Mouse (Mus musculus) mature B cell (primary cell): ENCODE data around the gene Adarb1.

ENCODE experiments used
- in situ Hi-C: fragments of 300-500 bp; cut with MboI; formaldehyde crosslinking; loops from 2 replicates; pipeline ENCODE4 v1.14.3; 2019

The Adarb1 gene

DNA sequence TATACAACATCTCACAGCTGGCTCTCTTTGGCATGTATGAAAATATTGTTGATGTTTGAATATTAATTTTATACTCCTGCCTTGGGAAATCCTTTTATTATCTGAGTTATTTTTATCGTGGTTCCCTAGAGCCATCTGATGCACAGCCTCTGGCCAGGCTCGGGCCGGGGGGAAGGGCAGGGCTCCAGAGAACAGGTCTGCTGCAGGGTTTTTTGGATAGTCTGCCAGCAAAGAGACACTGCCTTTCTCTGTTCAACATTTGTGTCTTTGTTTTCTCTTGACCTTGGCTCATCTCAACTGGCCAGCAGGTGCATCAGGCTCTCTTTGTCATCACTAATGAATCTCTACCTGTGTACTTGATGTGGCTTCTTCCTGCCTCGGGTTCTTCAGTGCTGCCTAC, 32.3 kb downstream of the Adarb1 start:
- in situ Hi-C loops: no loop called here

DNA sequence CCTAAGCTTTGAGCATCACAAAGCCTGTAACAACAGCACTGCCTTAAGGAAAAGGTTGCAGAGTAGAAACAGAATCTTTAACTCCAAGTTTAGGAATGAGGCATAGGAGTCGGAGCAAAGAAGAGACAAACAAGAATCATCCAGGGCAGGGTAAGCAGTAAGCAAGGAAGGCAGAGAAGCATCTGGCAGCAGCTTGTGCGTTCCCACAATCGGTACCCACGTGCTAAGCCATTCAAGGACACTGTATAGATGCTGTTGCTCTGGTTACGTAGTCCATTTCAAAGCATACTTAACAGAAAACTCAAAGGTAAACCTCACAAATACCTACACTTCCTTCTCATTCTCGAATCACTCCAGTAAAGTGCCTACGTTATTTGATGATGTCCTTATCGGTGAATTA, 35.0 kb downstream of the Adarb1 start:
- in situ Hi-C loops: no loop called here

DNA sequence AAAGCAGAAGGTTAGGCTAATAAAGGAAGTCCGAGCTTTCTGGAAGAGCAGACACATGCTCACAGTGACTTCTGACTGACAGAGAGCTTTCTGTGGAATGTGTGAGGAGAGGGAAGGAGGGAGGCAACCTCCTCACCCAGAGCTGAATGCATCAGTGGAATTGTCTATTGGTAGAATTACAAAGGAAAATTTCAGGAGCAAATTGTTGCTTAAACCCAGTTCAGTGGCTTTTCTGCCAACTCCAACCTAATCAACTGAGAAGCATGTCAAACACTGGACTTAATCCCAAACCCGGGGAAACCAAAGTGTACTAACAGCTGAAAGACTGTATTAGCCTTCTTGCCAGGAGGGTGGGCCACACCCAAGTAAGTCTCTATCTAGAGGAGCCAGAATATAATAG, 36.9 kb downstream of the Adarb1 start:
- in situ Hi-C loops: no loop called here

DNA sequence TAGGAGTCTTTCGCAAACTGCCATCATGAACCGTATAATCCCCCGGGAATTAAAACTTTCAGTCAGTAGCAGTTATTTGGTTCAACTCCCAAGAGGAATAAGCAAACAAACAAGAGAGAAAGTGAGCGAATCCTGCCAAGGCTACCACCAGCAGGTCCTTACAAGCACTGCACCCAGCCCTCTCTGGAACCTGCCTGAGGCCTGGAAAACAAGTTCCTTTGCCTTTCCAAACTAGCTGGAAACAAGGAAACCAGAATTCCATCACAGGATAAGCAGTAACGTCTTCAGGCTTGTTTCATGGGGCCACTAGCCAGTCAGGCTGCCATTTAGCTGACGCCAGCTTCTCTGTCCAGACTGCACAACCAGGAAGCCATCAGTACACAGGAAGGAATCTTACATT, 37.4 kb downstream of the Adarb1 start:
- in situ Hi-C loops: no loop called here

DNA sequence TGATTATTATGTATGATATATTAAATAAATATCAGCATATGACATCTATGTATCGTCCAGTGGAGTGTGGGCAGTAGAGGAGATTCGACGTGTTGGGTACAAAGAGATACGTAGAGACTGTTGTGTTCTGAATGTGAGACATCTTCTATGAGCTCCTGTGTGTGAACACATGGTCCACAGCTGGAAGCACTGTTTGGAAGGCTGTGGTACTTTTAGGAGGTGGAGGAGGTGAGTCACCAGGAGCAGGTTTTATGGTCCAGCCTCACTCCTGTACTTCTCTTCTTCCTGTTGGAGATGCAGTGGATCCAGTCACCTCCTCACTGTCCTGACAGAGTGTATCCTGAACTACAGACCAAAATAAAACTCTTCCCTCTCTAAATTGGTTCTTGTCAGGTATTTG, 38.9 kb downstream of the Adarb1 start:
- in situ Hi-C loops: no loop called here

DNA sequence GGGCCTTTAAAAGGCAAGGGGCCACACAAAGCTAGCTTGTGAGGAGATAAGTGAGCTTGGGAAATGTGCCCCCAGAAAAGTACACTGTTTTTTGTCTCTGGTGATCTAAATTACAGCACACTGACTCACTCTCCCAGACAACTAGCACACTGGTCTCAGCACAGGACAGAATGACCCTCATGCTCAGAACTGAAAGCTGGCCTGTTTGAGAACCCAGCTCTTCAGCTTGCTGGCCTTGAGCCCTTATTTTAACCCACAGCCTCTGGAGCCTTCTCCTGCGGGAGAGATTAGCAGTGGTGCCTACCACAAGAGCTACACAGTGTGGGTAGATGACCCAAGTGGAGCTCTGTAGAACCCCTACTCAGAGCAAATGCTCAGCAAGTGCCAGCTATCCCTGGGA, 42.0 kb downstream of the Adarb1 start:
- in situ Hi-C loops: no loop called here

DNA sequence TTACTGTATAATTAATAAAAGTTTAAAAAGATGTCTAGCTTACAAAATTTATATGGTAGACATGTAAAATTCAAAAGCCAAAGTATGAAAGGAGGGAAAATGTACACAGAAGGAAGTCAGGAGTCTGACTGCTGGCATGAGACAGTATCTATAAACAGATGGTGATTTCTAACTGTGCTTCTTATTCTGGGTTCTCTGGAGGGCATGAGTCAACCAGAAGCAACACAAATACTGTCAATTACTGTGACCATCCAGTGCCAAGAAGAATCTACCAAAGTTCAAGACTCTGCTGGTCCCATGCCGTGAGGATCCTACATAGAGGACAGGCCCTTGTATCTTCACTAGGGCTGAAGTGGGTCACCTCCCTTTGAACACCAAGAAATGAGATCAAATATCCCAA, 43.1 kb downstream of the Adarb1 start:
- in situ Hi-C loops: no loop called here

DNA sequence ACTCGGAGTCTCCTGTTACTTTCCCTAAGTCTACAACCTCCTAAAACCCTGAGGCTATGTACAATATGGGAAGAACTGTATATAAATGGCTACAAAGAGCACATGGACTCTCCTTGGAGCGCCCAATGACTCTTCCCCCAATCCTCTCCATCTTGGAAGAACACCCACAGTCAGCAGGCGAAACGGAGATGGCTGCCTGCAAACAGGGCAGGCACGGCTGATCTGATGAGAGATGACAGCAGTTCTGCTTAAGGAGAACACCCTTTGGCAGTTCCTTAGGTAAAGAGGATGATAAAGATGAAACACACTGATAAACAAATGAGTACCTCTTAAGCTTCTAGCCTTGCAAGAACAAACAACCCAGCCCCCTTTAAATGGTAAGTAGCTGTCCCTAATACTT, 43.7 kb downstream of the Adarb1 start:
- in situ Hi-C loops: no loop called here

DNA sequence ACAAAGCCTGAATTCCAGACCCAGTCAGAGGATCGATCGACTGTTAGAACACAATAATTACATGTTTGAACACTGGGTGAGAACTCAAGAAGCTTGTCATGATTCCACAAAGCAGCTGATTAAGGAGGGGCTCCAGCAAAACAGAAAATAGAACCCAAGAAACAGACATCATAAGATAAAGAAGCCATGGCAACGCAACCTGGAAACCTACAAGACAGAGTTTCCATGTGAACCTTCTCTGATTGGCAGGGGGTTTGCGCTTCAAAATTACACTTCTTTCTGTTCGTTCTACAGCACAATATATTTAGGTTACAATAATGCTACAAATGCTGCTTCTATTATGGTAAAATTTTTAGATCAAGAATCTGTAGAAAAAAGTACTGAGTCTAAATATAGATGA, 47.9 kb downstream of the Adarb1 start:
- in situ Hi-C loops: no loop called here

DNA sequence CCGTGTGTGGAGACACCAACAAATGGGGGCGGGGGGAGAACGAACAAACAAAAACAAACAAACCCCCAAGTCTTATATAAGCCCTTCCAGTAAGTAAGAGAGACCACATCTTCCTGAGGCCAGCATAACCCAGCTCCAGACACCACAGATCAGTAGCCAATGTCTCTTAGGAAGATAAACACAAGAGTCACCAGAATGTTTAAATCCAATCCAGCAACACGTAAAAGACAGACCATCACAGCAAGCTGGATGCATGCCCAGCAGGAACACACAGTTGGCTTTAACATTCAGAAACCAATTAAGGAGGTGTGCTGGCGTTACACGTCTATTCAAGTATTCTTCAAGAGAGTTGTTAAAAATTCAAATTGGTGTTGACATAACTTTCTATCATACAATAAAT, 50.1 kb downstream of the Adarb1 start:
- in situ Hi-C loops: no loop called here

DNA sequence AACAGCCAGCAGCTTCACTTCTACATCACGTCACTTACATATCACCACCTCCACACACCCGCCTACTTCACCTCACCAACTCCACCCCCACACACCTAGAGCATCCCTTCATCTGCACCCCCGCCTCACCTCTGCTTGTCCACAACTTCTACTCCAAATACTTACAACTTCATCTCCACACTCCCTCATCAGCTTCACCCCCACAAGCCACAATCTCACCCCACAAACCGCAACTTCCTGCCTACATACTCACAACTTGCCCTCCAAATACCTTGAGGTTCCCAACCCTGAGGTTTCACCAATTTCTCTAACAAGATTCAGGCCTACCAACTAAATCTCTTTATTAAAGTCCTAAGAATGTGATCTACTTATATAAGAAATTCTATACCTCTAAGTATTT, 51.1 kb downstream of the Adarb1 start:
- in situ Hi-C loops: no loop called here

DNA sequence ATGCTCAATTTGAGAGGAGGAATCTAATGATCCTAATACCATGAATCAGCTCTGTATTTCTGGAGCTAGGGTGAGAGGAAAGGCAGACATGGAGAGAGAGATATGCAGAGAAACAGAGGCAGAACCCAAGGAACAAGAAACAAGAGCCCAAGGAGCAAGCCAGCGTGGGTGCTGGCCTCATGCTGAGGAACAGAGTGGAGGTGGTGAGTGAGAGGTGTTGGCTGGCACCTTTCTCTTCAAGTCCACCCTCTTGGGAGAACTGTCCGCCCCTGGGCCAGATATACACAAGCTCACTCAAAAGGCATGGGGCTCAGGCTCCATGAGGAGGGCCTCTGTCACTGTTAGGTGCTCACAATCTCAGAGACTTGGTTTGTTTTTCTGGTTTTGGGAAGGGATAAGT, 52.9 kb downstream of the Adarb1 start:
- in situ Hi-C loops: no loop called here

DNA sequence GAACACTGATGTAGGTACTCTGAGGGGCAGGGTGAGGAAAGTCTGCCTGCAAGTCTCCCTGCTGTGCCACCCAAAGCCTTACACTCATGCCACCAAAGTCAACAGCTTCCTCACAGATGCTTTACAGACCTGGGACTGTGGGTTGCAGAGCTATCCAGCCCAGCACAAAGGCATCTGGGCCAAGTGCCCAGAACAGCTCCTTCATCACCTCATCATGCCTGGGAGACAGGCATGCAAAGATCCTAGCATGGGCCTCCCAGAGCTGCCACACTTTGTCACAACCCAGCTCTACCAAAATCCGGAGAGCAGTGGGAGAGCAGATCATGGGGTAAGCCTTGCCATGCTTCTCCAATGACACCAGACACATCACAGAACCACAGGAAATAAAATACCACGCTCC, 57.6 kb downstream of the Adarb1 start:
- in situ Hi-C loops: no loop called here

DNA sequence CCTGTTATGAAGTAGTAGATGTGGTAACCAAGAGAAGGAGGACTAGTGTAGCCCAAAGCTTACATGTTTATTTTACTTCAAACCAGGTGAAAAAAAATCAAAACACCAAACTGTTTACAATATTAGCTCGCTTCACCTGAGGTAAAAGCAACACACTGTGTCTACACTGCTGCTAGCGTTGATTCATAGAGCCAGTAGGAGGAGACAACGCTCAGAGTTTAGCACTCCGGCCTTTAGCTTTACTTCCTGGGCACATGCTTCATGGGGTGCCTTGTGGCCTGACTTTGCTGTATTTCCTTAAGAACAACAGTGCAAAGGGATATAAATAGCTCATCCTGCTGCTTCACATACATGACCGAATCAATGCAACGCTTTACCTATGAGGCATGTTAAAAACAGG, 60.1 kb downstream of the Adarb1 start:
- in situ Hi-C loops: no loop called here

DNA sequence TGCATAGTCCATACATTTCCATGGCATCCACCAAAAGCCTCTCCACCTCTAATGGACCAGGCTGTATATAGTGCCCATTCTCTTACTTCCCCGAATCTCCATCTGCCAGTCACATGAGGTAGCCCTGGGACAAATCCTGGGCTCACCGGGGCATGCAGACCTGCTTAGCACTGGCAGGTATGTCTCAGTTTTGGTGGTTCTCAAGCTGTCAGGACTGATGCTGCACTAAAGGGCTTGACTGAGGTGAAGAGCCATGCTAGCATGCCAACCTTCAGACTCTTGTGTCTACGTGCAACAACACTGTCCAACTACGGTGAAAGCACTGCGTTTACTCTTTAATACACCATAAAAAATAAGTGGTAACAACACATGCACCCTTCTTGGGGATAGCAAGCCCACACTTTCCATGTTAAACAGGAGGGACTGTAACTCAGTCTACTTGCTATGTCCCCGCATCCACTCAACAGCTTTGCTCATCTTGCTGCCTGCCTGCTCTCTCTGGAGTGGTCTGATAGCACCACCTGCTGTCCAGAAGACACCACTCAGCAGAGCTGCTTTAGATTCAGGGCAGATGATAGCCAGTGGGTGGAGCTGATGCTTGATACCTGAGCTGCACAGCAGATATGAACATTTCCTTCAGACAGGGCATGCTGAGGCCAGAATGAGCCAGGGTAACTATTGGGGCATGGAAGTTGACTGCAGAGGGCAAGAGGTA, 64.9 kb downstream of the Adarb1 start:
- in situ Hi-C loops: no loop called here

DNA sequence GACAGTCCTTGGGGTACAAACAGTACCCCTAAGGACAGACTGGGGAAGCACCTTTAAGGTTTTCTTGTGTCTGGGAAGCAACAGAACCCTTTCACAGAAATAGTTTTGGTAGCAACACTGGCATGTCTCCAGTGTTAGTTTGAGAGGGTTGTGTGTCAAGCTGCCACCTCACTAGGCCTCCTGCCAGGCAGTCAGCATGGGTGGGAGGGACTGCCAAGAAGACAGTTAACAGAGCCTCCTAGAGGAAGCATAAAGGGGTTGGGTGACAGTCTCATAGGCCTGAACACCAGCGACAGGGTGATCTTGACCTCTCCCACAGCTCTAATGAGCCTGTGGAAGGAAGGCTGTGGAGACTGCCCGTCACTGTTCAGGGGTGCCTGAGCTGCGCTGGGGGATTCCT, 75.2 kb downstream of the Adarb1 start:
- in situ Hi-C loops: no loop called here

DNA sequence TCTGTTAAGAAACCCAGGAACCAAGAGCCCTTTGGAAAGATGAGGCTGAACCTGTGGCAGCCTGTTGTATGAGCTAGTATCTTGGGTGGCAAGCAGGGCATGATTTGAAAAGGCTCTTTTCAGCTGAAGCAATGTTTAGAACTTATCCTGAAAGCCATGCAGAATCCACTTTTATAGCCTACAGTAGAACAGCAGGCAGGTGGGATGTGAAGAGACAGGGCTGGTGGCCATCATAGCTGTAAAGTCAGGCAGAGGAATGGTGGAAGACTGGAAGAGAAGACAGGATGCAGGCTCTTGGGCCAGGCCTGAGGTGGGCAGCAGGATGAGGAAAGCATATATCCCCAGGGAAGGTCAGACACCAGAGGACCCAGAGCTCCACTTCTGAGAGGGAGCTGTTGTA, 76.4 kb downstream of the Adarb1 start:
- in situ Hi-C loops: no loop called here

DNA sequence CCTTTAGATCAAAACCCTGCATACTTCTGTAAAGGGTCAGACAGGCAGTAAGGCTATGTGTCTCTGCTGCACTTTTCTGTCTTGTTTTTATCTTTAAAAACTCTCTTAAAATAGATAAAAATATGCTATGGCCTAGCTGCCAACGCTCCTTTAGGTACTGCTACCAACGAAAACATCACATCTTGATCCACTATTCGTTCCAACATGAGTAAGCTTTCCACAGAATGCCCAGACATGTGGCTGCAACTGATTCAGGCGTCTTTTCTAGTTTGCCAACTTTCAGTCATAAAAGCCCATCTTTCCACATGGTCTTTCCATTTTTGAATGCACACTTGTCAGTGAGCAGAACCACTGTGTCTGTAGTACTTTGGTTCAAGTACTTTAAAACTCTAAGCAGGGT, 77.0 kb downstream of the Adarb1 start:
- in situ Hi-C loops: no loop called here

DNA sequence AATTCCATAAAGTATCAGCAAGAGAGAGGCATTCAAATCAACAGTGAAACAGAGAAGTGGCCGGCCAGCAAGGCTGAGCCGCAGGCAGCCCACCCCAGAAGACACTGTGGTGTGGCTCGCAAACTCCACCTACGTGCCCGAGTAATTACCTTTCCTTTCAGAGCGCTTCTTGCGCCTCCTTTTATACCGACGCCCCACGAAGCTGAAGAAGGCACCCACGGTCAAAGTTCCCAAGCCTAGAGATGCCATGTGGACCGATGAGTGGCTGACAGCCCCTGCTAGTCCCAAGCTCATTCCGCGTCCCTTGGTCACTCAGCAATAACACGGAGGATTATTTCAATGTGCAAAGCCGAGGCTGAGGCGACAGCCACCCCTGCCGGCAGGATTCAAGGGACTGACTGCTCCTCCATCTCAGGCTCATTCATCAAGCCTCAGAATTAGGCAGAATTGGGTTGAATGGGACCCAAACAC, 78.2 kb downstream of the Adarb1 start:
- in situ Hi-C loops: no loop called here

DNA sequence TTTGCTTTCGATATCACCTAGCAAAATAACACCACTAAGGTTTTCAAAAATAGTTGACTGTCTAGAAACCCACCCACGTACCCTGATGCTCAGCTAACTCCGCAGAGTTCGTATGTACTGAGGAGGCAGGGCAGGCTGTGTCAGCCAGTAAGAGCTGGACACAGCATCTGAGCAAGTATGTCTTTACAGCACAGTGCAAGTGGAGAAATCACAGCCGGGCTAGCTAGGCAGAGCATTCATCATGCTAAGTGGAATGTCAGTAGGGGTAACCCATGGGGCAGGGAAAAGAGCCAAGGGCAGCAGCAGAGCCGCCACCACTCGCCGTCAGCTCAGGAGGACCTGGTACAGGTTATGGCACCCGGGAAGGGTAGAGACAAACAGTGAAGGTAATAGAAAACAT, 84.6 kb downstream of the Adarb1 start:
- in situ Hi-C loops: no loop called here

DNA sequence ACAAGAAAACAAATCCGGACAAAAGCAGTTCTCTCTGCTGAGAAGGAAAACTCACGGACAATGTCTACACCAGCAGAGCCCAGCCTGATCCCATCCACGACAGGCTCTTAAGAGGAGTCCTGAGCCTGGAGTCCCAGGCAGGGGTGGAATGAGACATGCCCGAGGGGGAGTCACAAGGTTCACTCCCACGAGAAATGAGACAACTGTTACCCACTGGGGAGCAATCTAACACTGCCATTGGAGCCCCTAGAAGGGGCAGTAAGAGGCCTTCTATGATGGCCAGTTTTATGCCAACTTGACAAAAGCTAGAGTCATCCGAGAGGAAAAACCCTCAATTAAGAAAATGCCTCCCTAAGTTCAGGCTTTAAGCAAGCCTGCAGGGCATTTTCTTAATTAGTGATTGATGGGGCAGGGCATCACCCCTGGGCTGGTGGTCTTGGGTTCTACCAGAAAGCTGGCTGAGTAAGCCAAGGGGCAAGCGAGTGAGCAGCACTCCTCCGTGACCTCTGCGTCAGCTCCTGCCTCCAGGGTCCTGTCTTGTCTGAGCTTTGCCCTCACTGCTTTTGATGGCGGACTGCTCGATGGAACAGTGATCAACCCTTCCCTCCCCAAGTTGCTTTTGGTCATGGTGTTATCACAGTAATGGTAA, 88.5 kb downstream of the Adarb1 start:
- in situ Hi-C loops: no loop called here

DNA sequence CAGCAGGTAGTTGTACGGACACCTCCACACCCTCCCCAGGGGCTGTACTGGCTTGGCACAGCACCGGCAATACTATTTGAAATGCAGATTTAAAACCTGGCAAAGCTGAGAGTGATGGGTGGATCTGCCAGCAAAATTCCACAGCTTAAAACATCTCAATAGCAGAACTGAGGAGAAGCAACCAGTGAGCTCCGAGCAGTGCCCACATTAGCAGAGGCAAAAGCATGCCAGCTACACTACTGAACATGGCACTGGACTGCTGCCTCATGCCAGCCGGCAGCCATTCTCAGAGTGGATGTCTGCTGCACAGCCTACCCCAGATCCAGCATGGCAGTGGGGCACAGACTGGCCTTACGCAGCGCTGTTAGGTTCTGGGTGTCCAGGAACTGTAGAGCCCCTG, 93.4 kb downstream of the Adarb1 start:
- in situ Hi-C loops: no loop called here

DNA sequence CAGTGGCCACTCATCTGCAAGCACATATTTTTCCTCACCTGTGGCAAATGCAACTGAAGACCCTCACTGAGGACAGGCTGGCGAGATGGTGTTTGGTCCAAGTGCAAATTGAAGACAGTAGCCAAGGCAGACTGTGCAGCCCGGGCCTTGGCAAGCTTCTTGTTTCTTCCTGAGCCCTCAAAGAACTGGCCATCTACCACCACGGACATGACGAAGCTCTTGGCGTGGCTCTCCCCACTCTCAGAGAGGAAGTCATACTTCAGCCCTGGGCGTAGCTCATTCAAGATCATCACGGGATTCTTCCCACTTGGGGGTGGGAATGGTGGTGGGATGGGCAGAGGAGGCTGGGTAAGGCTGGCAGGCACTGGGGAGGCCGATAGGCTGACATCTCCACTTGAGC, 96.5 kb downstream of the Adarb1 start:
- in situ Hi-C loops: no loop called here

DNA sequence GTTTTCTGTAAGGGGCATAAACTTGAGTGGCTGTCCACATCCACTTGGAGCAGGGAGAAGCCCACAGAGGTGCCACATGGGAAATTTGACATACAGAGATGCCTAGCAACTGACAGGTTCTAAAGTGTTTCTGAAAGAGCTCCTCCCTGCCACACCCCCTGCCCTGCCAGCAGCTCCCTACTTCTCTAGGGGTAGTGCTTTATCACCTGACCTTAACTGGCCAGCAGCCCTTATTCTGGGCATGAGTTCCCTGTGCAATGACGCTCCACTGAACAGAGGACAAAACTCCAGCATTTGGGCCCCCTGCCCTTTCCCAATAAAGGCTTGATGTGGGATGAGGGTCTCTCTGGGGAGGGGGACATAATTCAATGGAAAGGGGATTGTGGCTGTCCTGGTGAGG, 97.1 kb downstream of the Adarb1 start:
- in situ Hi-C loops: no loop called here
